Mouse (Mus musculus) hindbrain, embryonic 15.5 days (tissue): ENCODE measurements at regions not wholly inside any gene's neighbourhood (a gene's known extent, or its start where the extent isn't known, plus 50 kb on each side); places are given as distances from the start of the nearest gene placed in this dataset.

Experiments
- ATAC-seq: fragments of 200-750 bp; cut with Nextera tagmentation; 2 replicates; pipeline ENCODE4 v1.8.0; 2017; ENCODE audit warnings: low read depth, moderate number of reproducible peaks, moderate TSS enrichment; ENCODE audit not compliant: low FRiP score
- H3K27ac ChIP-seq: fragments of 300-500 bp; sonication (generic); replicated peaks from 2 replicates; pipeline ENCODE4 v1.5.1; 2015; ENCODE audit warnings: mild to moderate bottlenecking, inconsistent platforms
- H3K27me3 ChIP-seq: fragments of 300-500 bp; sonication (generic); 2 replicates; pipeline ENCODE4 v1.6.1; 2015; ENCODE audit warnings: control low read depth, inconsistent platforms
- H3K36me3 ChIP-seq: fragments of 300-500 bp; sonication (generic); 2 replicates; pipeline ENCODE4 v1.6.1; 2015; ENCODE audit warnings: control low read depth, inconsistent platforms
- H3K4me1 ChIP-seq: fragments of 300-500 bp; sonication (generic); replicated peaks from 2 replicates; pipeline ENCODE4 v1.6.1; 2015; ENCODE audit warnings: control low read depth, inconsistent platforms
- H3K4me2 ChIP-seq: fragments of 300-500 bp; sonication (generic); 2 replicates; pipeline ENCODE4 v1.6.1; 2015; ENCODE audit warnings: moderate library complexity, mild to moderate bottlenecking, inconsistent platforms
- H3K4me3 ChIP-seq: fragments of 300-500 bp; sonication (generic); 2 replicates; pipeline ENCODE4 v1.5.1; 2015; ENCODE audit warnings: mild to moderate bottlenecking, inconsistent platforms
- H3K9ac ChIP-seq: fragments of 300-500 bp; sonication (generic); 2 replicates; pipeline ENCODE4 v1.6.1; 2015; ENCODE audit warnings: inconsistent platforms
- H3K9me3 ChIP-seq: fragments of 300-500 bp; sonication (generic); 2 replicates; pipeline ENCODE4 v1.6.1; 2016; ENCODE audit warnings: control low read depth, inconsistent platforms
- WGBS: fragments of 180-500 bp; shearing (Covaris S2); methylation state at CpG from one replicate; pipeline ENCODE4 v1.1.7; 2015; 5-methylcytosine and 5-hydroxymethylcytosine counted together

GRCm38 (mm10) chr4:31760116-31760515 is 203.8 kb upstream of the Map3k7 start:
- no peaks in the 10 kb centered on the region for H3K4me1 ChIP-seq
- ATAC-seq = no peak
- no peak overlapping the region for H3K4me2 ChIP-seq
- H3K9me3 ChIP-seq = no peaks in the 10 kb centered on the region
- no peaks in the 10 kb centered on the region for H3K36me3 ChIP-seq
- H3K27ac ChIP-seq = no peak overlapping the region
- H3K27me3 ChIP-seq = no peaks in the 10 kb centered on the region
- no peak overlapping the region for H3K4me3 ChIP-seq
- 42% methylated on average over 4 of the region's 4 CpGs for WGBS
- no peak overlapping the region for H3K9ac ChIP-seq

GRCm38 (mm10) chr4:31762199-31762598 is 201.7 kb upstream of the Map3k7 start:
- Histone ChIP-seq H3K4me1 (no peaks in the 10 kb centered on the region), H3K4me3 (no peak overlapping the region), H3K27me3 (no peaks in the 10 kb centered on the region), H3K36me3 (no peaks in the 10 kb centered on the region), H3K4me2 (no peak overlapping the region), H3K9me3 (no peaks in the 10 kb centered on the region), H3K9ac (no peak overlapping the region), H3K27ac (no peak overlapping the region)
- 82% methylated on average over 7 of the region's 7 CpGs for WGBS
- no peak for ATAC-seq

GRCm38 (mm10) chr4:31768026-31768626 is 195.8 kb upstream of the Map3k7 start:
- no peak for ATAC-seq

GRCm38 (mm10) chr4:31769325-31769724 is 194.6 kb upstream of the Map3k7 start:
- H3K27me3 ChIP-seq = no peaks in the 10 kb centered on the region
- no peaks in the 10 kb centered on the region for H3K9me3 ChIP-seq
- H3K4me1 ChIP-seq = no peaks in the 10 kb centered on the region
- H3K36me3 ChIP-seq = no peaks in the 10 kb centered on the region
- ATAC-seq = no peak
- H3K4me3 ChIP-seq = no peak overlapping the region
- H3K9ac ChIP-seq = no peak overlapping the region
- no peak overlapping the region for H3K27ac ChIP-seq
- 89% methylated on average over 4 of the region's 4 CpGs for WGBS
- H3K4me2 ChIP-seq = no peak overlapping the region

More at GRCm38 (mm10) chr4:31768026-31768626, 195.8 kb upstream of the Map3k7 start:
- H3K4me1 ChIP-seq = no peaks in the 10 kb centered on the region
- WGBS = 80% methylated on average over 6 of the region's 6 CpGs
- no peaks in the 10 kb centered on the region for H3K36me3 ChIP-seq
- H3K27ac ChIP-seq = no peak overlapping the region
- H3K9me3 ChIP-seq = no peaks in the 10 kb centered on the region
- no peak overlapping the region for H3K4me3 ChIP-seq
- no peak overlapping the region for H3K4me2 ChIP-seq
- H3K9ac ChIP-seq = no peak overlapping the region
- H3K27me3 ChIP-seq = no peaks in the 10 kb centered on the region

GRCm38 (mm10) chr4:31786284-31786683 is 177.6 kb upstream of the Map3k7 start:
- Histone ChIP-seq H3K27me3 (no peaks in the 10 kb centered on the region), H3K27ac (no peak overlapping the region), H3K9me3 (no peaks in the 10 kb centered on the region), H3K36me3 (no peaks in the 10 kb centered on the region), H3K4me3 (no peak overlapping the region), H3K9ac (no peak overlapping the region), H3K4me2 (no peak overlapping the region), H3K4me1 (no peaks in the 10 kb centered on the region)
- no peak for ATAC-seq
- 94% methylated on average over 1 of the region's 1 CpGs for WGBS

- Histone ChIP-seq H3K4me2 (no peak overlapping the region), H3K36me3 (no peaks in the 10 kb centered on the region), H3K27me3 (no peaks in the 10 kb centered on the region), H3K9me3 (0 out of 2 replicates have a peak, but pooled peaks cover 4% of the 10 kb centered on the region), H3K4me3 (no peak overlapping the region), H3K9ac (no peak overlapping the region), H3K4me1 (no peaks in the 10 kb centered on the region), H3K27ac (no peak overlapping the region)
- WGBS = 89% methylated on average over 3 of the region's 3 CpGs
- no peak for ATAC-seq
Measured at GRCm38 (mm10) chr4:31817574-31818240, 146.2 kb upstream of the Map3k7 start.

- Histone ChIP-seq H3K27ac (no peak overlapping the region), H3K4me1 (peaks cover 8% of the 10 kb centered on the region; the same call in 1 of the 2 replicates), H3K27me3 (no peaks in the 10 kb centered on the region), H3K4me3 (no peak overlapping the region), H3K4me2 (no peak overlapping the region), H3K9ac (no peak overlapping the region), H3K36me3 (no peaks in the 10 kb centered on the region), H3K9me3 (no peaks in the 10 kb centered on the region)
- no peak for ATAC-seq
- WGBS = 71% methylated on average over 18 of the region's 18 CpGs
Measured at GRCm38 (mm10) chr4:31819521-31820259, 144.2 kb upstream of the Map3k7 start.

- H3K4me3 ChIP-seq = peak overlapping the region; percentile 8; the same call in 1 of the 2 replicates
- H3K9me3 ChIP-seq = no peaks in the 10 kb centered on the region
- peak overlapping the region; percentile 42 for H3K4me2 ChIP-seq
- ATAC-seq = peak; percentile 47
- H3K27ac ChIP-seq = no peak overlapping the region
- no peaks in the 10 kb centered on the region for H3K27me3 ChIP-seq
- no peaks in the 10 kb centered on the region for H3K36me3 ChIP-seq
- peaks cover 9% of the 10 kb centered on the region; the same call in 1 of the 2 replicates for H3K4me1 ChIP-seq
- WGBS = 55% methylated on average over 19 of the region's 19 CpGs
- H3K9ac ChIP-seq = no peak overlapping the region
Measured at GRCm38 (mm10) chr4:31823574-31824348, 140.1 kb upstream of the Map3k7 start.

- no peaks in the 10 kb centered on the region for H3K27me3 ChIP-seq
- H3K9me3 ChIP-seq = no peaks in the 10 kb centered on the region
- peak overlapping the region; percentile 42 for H3K4me2 ChIP-seq
- no peak for ATAC-seq
- no peaks in the 10 kb centered on the region for H3K36me3 ChIP-seq
- peaks cover 9% of the 10 kb centered on the region; the same call in 1 of the 2 replicates for H3K4me1 ChIP-seq
- H3K4me3 ChIP-seq = no peak overlapping the region
- no peak overlapping the region for H3K27ac ChIP-seq
- WGBS = 55% methylated on average over 14 of the region's 14 CpGs
- H3K9ac ChIP-seq = no peak overlapping the region
Measured at GRCm38 (mm10) chr4:31824518-31825437, 139.1 kb upstream of the Map3k7 start.

GRCm38 (mm10) chr4:31825438-31825830 is 138.5 kb upstream of the Map3k7 start:
- H3K9me3 ChIP-seq = no peaks in the 10 kb centered on the region
- ATAC-seq = no peak
- 77% methylated on average over 3 of the region's 3 CpGs for WGBS

GRCm38 (mm10) chr4:31826661-31827060 is 137.2 kb upstream of the Map3k7 start:
- H3K4me2 ChIP-seq = no peak overlapping the region
- H3K27ac ChIP-seq = no peak overlapping the region
- 58% methylated on average over 8 of the region's 8 CpGs for WGBS
- H3K36me3 ChIP-seq = no peaks in the 10 kb centered on the region
- ATAC-seq = no peak
- H3K9ac ChIP-seq = no peak overlapping the region
- peaks cover 9% of the 10 kb centered on the region; the same call in 1 of the 2 replicates for H3K4me1 ChIP-seq
- no peak overlapping the region for H3K4me3 ChIP-seq
- H3K9me3 ChIP-seq = no peaks in the 10 kb centered on the region
- H3K27me3 ChIP-seq = no peaks in the 10 kb centered on the region

More at GRCm38 (mm10) chr4:31825438-31825830, 138.5 kb upstream of the Map3k7 start:
- H3K9ac ChIP-seq = no peak overlapping the region
- H3K36me3 ChIP-seq = no peaks in the 10 kb centered on the region
- H3K27ac ChIP-seq = no peak overlapping the region
- H3K4me1 ChIP-seq = peaks cover 9% of the 10 kb centered on the region; the same call in 1 of the 2 replicates
- H3K27me3 ChIP-seq = no peaks in the 10 kb centered on the region
- no peak overlapping the region for H3K4me3 ChIP-seq
- H3K4me2 ChIP-seq = no peak overlapping the region
